Mouse (Mus musculus) kidney, adult 2 months (tissue): ENCODE measurements around the gene Pcsk6.

Experiments used
- CTCF ChIP-seq: fragments of 200-500 bp; conservative IDR thresholded peaks from 2 replicates; pipeline ENCODE4 v1.5.1; 2011; ENCODE audit warnings: low read depth, mild to moderate bottlenecking, control low read depth, low read length, moderate library complexity, mixed read lengths; ENCODE audit not compliant: insufficient read depth, insufficient read length
- POLR2A ChIP-seq: fragments of 200-500 bp; IDR thresholded peaks from one replicate; pipeline ENCODE4 v1.6.1; 2011; ENCODE audit warnings: low read depth, low read length, control low read depth

DNA sequence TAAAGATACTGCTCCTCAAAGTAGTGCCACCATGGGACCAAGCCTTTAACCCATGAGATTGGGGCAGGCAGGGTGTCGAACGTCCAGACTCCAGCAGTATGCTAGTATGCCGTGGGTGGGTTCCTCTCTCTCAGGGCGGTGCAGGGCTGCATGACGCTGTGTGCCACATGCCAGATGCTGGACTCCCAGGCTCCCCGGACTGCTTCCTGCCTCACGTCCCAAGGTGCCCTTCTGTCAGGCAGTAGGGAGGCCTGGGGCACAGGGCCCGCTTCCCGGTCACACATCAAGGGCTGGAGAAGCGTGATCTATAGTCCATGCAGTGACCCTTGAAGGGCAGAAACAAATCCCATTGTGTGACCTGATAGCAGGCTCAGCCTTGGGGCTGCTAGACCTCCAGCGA, 68.9 kb downstream of the Pcsk6 start:
- TF ChIP-seq CTCF (no peak), POLR2A (no peak)
